In the genomic region with DNA sequence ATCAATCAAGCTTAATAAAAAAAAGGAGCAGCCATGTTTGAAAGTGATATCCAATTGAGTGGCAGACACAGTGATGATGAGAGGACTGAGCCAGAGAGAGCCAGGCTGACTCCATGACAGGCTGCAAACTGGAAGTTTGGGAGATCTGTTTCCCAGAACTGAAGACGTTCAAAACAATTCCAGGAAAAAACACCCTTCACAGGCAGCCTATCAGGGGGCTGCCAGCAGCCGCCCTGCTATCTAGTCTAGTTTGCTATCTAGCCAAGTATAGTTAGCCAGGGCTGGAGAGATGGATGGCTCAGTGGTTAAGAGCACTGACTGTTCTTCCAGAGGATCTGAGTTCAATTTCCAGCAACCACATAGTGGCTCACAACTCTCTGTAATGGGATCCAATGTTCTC, we compare ENCODE assay signal across 13 mouse cellular contexts.
"Had no signal": no experiment of that assay in that cellular context is flagged by ENCODE, and none has a peak within 500 bp of the region (broad histone marks: within the 10 kb centered on the region; RNA-seq: fewer than 3 reads in every experiment).

No protein-coding gene starts in this region.

- H3K27me3 ChIP-seq: limb, embryonic 13.5 days; midbrain, embryonic 13.5 days had no signal

- DNase-seq: kidney, adult 8-10 months; kidney, postnatal 25 days; layer of hippocampus, adult 9-11 months; layer of hippocampus, postnatal 36 days; left cerebral cortex, postnatal 4 days; lung, adult 2 months; lung, postnatal 36 days; right cerebral cortex, postnatal 25 days; thymus, postnatal 36 days had no signal

- H3K36me3 ChIP-seq: limb, embryonic 13.5 days; midbrain, embryonic 13.5 days had no signal

- ATAC-seq: intestine, postnatal 0 days; lung, postnatal 0 days; midbrain, embryonic 13.5 days had no signal

- H3K9me3 ChIP-seq: limb, embryonic 13.5 days; midbrain, embryonic 13.5 days had no signal

- H3K27ac ChIP-seq: limb, embryonic 13.5 days; midbrain, embryonic 13.5 days had no signal

- H3K4me2 ChIP-seq: limb, embryonic 13.5 days; midbrain, embryonic 13.5 days had no signal

- H3K9ac ChIP-seq: limb, embryonic 13.5 days; midbrain, embryonic 13.5 days had no signal

- H3K4me1 ChIP-seq: limb, embryonic 13.5 days; midbrain, embryonic 13.5 days had no signal

- H3K4me3 ChIP-seq: limb, embryonic 13.5 days; midbrain, embryonic 13.5 days had no signal
